Mouse (Mus musculus): ENCODE data around the gene Ccdc83.

Ccdc83 gene

GRCm38 (mm10) chr7:90258701-90259100, 6.9 kb downstream of the Ccdc83 start:
- peak; percentile 19 for DNase-seq

- no peak for DNase-seq
These were observed 12.6 kb downstream of the Ccdc83 start for GRCm38 (mm10) chr7:90252946-90253345.

- no peak for DNase-seq
These were observed 21.9 kb downstream of the Ccdc83 start for GRCm38 (mm10) chr7:90243643-90244042.

- no peak for DNase-seq
These were observed 22.4 kb downstream of the Ccdc83 start for GRCm38 (mm10) chr7:90243151-90243550.

GRCm38 (mm10) chr7:90236289-90236905, 29.2 kb downstream of the Ccdc83 start:
- DNase-seq, result no peak

GRCm38 (mm10) chr7:90233921-90234320, 31.7 kb downstream of the Ccdc83 start:
- no peak for DNase-seq

GRCm38 (mm10) chr7:90231431-90231830, 34.1 kb downstream of the Ccdc83 start:
- peak; percentile 25 for DNase-seq

- peak; percentile 21 for DNase-seq
These were observed 36.7 kb downstream of the Ccdc83 start for GRCm38 (mm10) chr7:90228884-90229283.

GRCm38 (mm10) chr7:90228075-90228474, 37.5 kb downstream of the Ccdc83 start:
- DNase-seq, result no peak

- no peak for DNase-seq
These were observed 44.1 kb downstream of the Ccdc83 start for GRCm38 (mm10) chr7:90221487-90221886.

- DNase-seq, result no peak
These were observed 47.5 kb downstream of the Ccdc83 start for GRCm38 (mm10) chr7:90218122-90218521.

- DNase-seq, result no peak
These were observed 49.1 kb downstream of the Ccdc83 start for GRCm38 (mm10) chr7:90216511-90216910.

- no peak for DNase-seq
These were observed 54.6 kb downstream of the Ccdc83 start for GRCm38 (mm10) chr7:90210947-90211346.

GRCm38 (mm10) chr7:90210116-90210515, 55.5 kb downstream of the Ccdc83 start:
- DNase-seq, result no peak

- no peak for DNase-seq
These were observed 61.7 kb downstream of the Ccdc83 start for GRCm38 (mm10) chr7:90203914-90204313.

GRCm38 (mm10) chr7:90201877-90202465, 63.6 kb downstream of the Ccdc83 start:
- DNase-seq, result no peak

GRCm38 (mm10) chr7:90200251-90200650, 65.3 kb downstream of the Ccdc83 start:
- DNase-seq, result peak; percentile 23

GRCm38 (mm10) chr7:90180635-90181034, 84.9 kb downstream of the Ccdc83 start:
- DNase-seq, result no peak

GRCm38 (mm10) chr7:90175576-90175975, 90.0 kb downstream of the Ccdc83 start:
- DNase-seq, result no peak
